Comparison of ENCODE assay signal across 8 mouse cellular contexts in genomic region chr17:34398058-34398710, GRCm38 (mm10). TPM values are rescaled to one million over a fixed set of nuclear protein-coding genes. Genes with fewer than 3 reads are reported as not detected.
DNase-seq lines count a peak whose midpoint lies in the region; ATAC-seq and TF ChIP-seq lines count a peak whose summit lies in the region.

No protein-coding gene starts in this region.

- peak; percentile 50 to 93 for DNase-seq in adrenal gland, adult (ENCODE audit: inconsistent age in 2 of 2, low spot score in 1 of 2)
- DNase-seq in adrenal gland, postnatal 4 days (ENCODE audit: low spot score in 2 of 2), result no peak
- peak; percentile 89 for DNase-seq in forebrain, postnatal 0 days
- DNase-seq in hindbrain, postnatal 0 days (ENCODE audit: low spot score), result peak; percentile 94
- DNase-seq in left cerebral cortex, adult 9 months (ENCODE audit: low spot score in 2 of 2), result peak; percentile 65 to 87
- peak; percentile 49 for DNase-seq in spleen, adult 12 weeks (ENCODE audit: low spot score)

- no peaks in the 10 kb centered on the region for H3K36me3 ChIP-seq in forebrain, postnatal 0 days (ENCODE audit: insufficient read depth)
- no peaks in the 10 kb centered on the region for H3K36me3 ChIP-seq in hindbrain, postnatal 0 days (ENCODE audit: insufficient read depth, low read length)

- H3K9ac ChIP-seq in forebrain, postnatal 0 days, result peak overlapping the region; percentile 75
- H3K9ac ChIP-seq in hindbrain, postnatal 0 days (replicated peaks; ENCODE audit: low read length), result peak overlapping the region; percentile 91; the same call in 1 of the 2 replicates

- H3K27me3 ChIP-seq in forebrain, postnatal 0 days (ENCODE audit: insufficient read depth, low read length), result no peaks in the 10 kb centered on the region
- H3K27me3 ChIP-seq in hindbrain, postnatal 0 days (ENCODE audit: insufficient read depth, low read length), result no peaks in the 10 kb centered on the region

- no peaks in the 10 kb centered on the region for H3K9me3 ChIP-seq in forebrain, postnatal 0 days (ENCODE audit: low read length)
- H3K9me3 ChIP-seq in hindbrain, postnatal 0 days (ENCODE audit: low read length), result no peaks in the 10 kb centered on the region

- peak overlapping the region; percentile 98 for H3K27ac ChIP-seq in forebrain, postnatal 0 days (ENCODE audit: low read depth, low read length)
- H3K27ac ChIP-seq in hindbrain, postnatal 0 days, result peak overlapping the region; percentile 99

- H3K4me3 ChIP-seq in forebrain, postnatal 0 days (ENCODE audit: low read depth, low read length), result peak overlapping the region; percentile 58
- peak overlapping the region; percentile 64 for H3K4me3 ChIP-seq in hindbrain, postnatal 0 days (ENCODE audit: low read length)

- no peak for TF ChIP-seq CTCF in forebrain, postnatal 0 days (IDR thresholded peaks at IDR 0.05; ENCODE audit: low read depth)
- TF ChIP-seq CTCF in hindbrain, postnatal 0 days (IDR thresholded peaks at IDR 0.05; ENCODE audit: low read depth), result no peak

- H3K4me1 ChIP-seq in forebrain, postnatal 0 days (ENCODE audit: insufficient read depth), result 0 out of 2 replicates have a peak, but pooled peaks cover 3% of the 10 kb centered on the region
- no peaks in the 10 kb centered on the region for H3K4me1 ChIP-seq in hindbrain, postnatal 0 days (ENCODE audit: insufficient read depth, low read length)

- 17% methylated on average over 9 of the region's 9 CpGs for WGBS in forebrain, postnatal 0 days
- WGBS in hindbrain, postnatal 0 days, result 13% methylated on average over 9 of the region's 9 CpGs

- peak overlapping the region; percentile 71 for H3K4me2 ChIP-seq in forebrain, postnatal 0 days (ENCODE audit: low read depth)
- peak overlapping the region; percentile 73 for H3K4me2 ChIP-seq in hindbrain, postnatal 0 days (ENCODE audit: low read depth, low read length)

- peak; percentile 80 for ATAC-seq in cerebellum, adult (ENCODE audit: insufficient number of reproducible peaks, low FRiP score, low TSS enrichment)
- peak; percentile 86 for ATAC-seq in forebrain, postnatal 0 days
- peak; percentile 85 for ATAC-seq in hindbrain, postnatal 0 days
- peak; percentile 70 for ATAC-seq in megakaryocyte-erythroid progenitor cell, adult 5-6 weeks (replicated peaks; ENCODE audit: low FRiP score, low TSS enrichment, poor library complexity, severe bottlenecking)

RNA-seq across cellular contexts. Expression of gene BC051142, which starts 0.4 kb away (rescaled TPM):
- 1 to 10 TPM; 5.8 to 6.3 TPM for total RNA-seq in adrenal gland, postnatal 4 days (2021)
- total RNA-seq in forebrain, postnatal 0 days (2014; rRNA removed), result 6.5 and 9.0 TPM in 2 replicates
- 4.4 and 5.5 TPM in 2 replicates for polyA plus RNA-seq in forebrain, postnatal 0 days (2015; fragmentation: Nextera tagmentation; extraction: Ambion mirVana)
- total RNA-seq in hindbrain, postnatal 0 days (2014; rRNA removed), result 5.2 and 6.8 TPM in 2 replicates
- polyA plus RNA-seq in hindbrain, postnatal 0 days (2015; fragmentation: Nextera tagmentation; extraction: Ambion mirVana), result 4.4 and 5.0 TPM in 2 replicates
- total RNA-seq in megakaryocyte-erythroid progenitor cell, adult 5-6 weeks (2014; fragmentation: Nextera tagmentation), result 5.4 and 7.7 TPM in 2 replicates
- 1.4 and 4.7 TPM in 2 replicates for total RNA-seq in megakaryocyte-erythroid progenitor cell, adult 5-6 weeks (2017)

RNA-seq across cellular contexts. Expression of gene Btnl1, which starts 21.3 kb away (rescaled TPM):
- total RNA-seq in adrenal gland, postnatal 4 days (2021), result not detected
- total RNA-seq in forebrain, postnatal 0 days (2014; rRNA removed), result not detected in 2 replicates
- not detected in 2 replicates for polyA plus RNA-seq in forebrain, postnatal 0 days (2015; fragmentation: Nextera tagmentation; extraction: Ambion mirVana)
- total RNA-seq in hindbrain, postnatal 0 days (2014; rRNA removed), result not detected in 2 replicates
- not detected in 2 replicates for polyA plus RNA-seq in hindbrain, postnatal 0 days (2015; fragmentation: Nextera tagmentation; extraction: Ambion mirVana)
- total RNA-seq in megakaryocyte-erythroid progenitor cell, adult 5-6 weeks (2014; fragmentation: Nextera tagmentation), result not detected in 2 replicates
- not detected in 2 replicates for total RNA-seq in megakaryocyte-erythroid progenitor cell, adult 5-6 weeks (2017)

RNA-seq across cellular contexts. Expression of gene Btnl2, which starts 43.6 kb away (rescaled TPM):
- under 1 TPM; 0.45 TPM for total RNA-seq in adrenal gland, postnatal 4 days (2021)
- not detected in 2 replicates for total RNA-seq in forebrain, postnatal 0 days (2014; rRNA removed)
- polyA plus RNA-seq in forebrain, postnatal 0 days (2015; fragmentation: Nextera tagmentation; extraction: Ambion mirVana), result not detected in 2 replicates
- not detected in 2 replicates for total RNA-seq in hindbrain, postnatal 0 days (2014; rRNA removed)
- polyA plus RNA-seq in hindbrain, postnatal 0 days (2015; fragmentation: Nextera tagmentation; extraction: Ambion mirVana), result 0.08 TPM in 1 of 2 replicates, not detected in the other
- not detected in 2 replicates for total RNA-seq in megakaryocyte-erythroid progenitor cell, adult 5-6 weeks (2014; fragmentation: Nextera tagmentation)
- total RNA-seq in megakaryocyte-erythroid progenitor cell, adult 5-6 weeks (2017), result not detected in 2 replicates

Comparison
In these comparisons a context has a peak if more than half of its experiments do, and no peak if none do; other contexts are left out.
1. DNase-seq: peak in adrenal gland, adult (2 of 2), forebrain, postnatal 0 days (single experiment), hindbrain, postnatal 0 days (single experiment), left cerebral cortex, adult 9 months (2 of 2) and spleen, adult 12 weeks (single experiment); none in adrenal gland, postnatal 4 days (0 of 2).
2. Peak in every context shown above with its lines, with median percentiles within 50 percentile points of each other: ATAC-seq.